Mouse (Mus musculus): ENCODE measurements at regions not wholly inside any gene's neighbourhood (a gene's known extent, or its start where the extent isn't known, plus 50 kb on each side); places are given as distances from the start of the nearest gene placed in this dataset.
A peak's percentile ranks its signal among the peaks of the same experiment; 100 is the strongest.

DNA sequence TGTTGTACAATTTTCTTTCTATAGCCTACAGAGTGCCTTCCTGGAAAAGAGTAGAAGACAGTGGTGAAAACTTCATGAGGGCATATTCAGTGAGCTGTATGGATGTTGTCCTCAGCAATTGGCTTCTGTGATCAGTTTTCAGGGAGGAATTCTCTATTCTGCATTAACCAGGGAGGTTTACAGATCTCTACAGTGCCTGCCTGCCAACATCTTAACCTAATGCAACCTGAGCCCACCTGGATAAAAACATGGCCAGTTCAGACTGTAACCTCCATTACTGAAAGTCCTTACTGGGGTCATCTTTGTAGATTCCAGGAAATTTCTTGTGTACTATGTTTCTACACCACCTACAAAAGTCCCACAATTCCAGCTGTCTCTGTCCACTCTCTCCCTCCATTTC, 791.4 kb upstream of the Nectin3 start:
- TF ChIP-seq CTCF (IDR thresholded peaks at IDR 0.05; ENCODE audit: borderline replicate concordance, extremely low read depth, insufficient read depth, insufficient read length) (no peak), POLR2A (IDR thresholded peaks at IDR 0.05; ENCODE audit: borderline replicate concordance, extremely low read depth, insufficient read depth, insufficient read length, poor library complexity, severe bottlenecking) (no peak)
- no peak for DNase-seq (ENCODE audit: low read depth)

GRCm38 (mm10) chr16:47266744-47267686, 768.7 kb upstream of the Nectin3 start:
- TF ChIP-seq POLR2A (IDR thresholded peaks at IDR 0.05; ENCODE audit: borderline replicate concordance, extremely low read depth, insufficient read depth, insufficient read length, poor library complexity, severe bottlenecking) (no peak), CTCF (IDR thresholded peaks at IDR 0.05; ENCODE audit: borderline replicate concordance, extremely low read depth, insufficient read depth, insufficient read length) (no peak)
- DNase-seq (ENCODE audit: low read depth) = peak; percentile 75
